Mouse (Mus musculus): Measurements from ENCODE around the gene Rnasek. TPM values are rescaled to one million over a fixed set of nuclear protein-coding genes. Genes with fewer than 3 reads are reported as not detected.
A peak's percentile ranks its signal among the peaks of the same experiment; 100 is the strongest.

The Rnasek gene
- polyA plus RNA-seq, 1 experiment from 2014 or later = 534 TPM

- Histone ChIP-seq H3K27ac (no peak within 1 kb of the TSS), H3K79me2 (ENCODE audit: inconsistent target) (no peaks in the 10 kb centered on the region), H3K4me3 (ENCODE audit: inconsistent target) (peak within 1 kb of the TSS; percentile 2; the same call in 1 of the 2 replicates), H3K36me3 (ENCODE audit: inconsistent target) (no peaks in the 10 kb centered on the region)
- 2% methylated on average over 39 of the region's 39 CpGs for WGBS (ENCODE audit: missing documents)
These were observed 10.2 kb downstream of the Rnasek start, which contains the start of gene Bcl6b for GRCm38 (mm10) chr11:70229260-70230010. TSS of gene Bcl6b (minus strand) at chr11:70229798.

GRCm38 (mm10) chr11:70228828-70229227 lies 10.8 kb downstream of the Rnasek start:
- Histone ChIP-seq H3K36me3 (ENCODE audit: inconsistent target) (no peaks in the 10 kb centered on the region), H3K27ac (no peak overlapping the region), H3K4me3 (ENCODE audit: inconsistent target) (no peak overlapping the region; the same call in 1 of the 2 replicates), H3K79me2 (ENCODE audit: inconsistent target) (no peaks in the 10 kb centered on the region)
- WGBS (ENCODE audit: missing documents) = 3% methylated on average over 19 of the region's 19 CpGs

GRCm38 (mm10) chr11:70227661-70228245 lies 11.9 kb downstream of the Rnasek start:
- WGBS (ENCODE audit: missing documents) = 95% methylated on average over 4 of the region's 4 CpGs
- H3K36me3 ChIP-seq (ENCODE audit: inconsistent target) = no peaks in the 10 kb centered on the region

GRCm38 (mm10) chr11:70227126-70227525 lies 12.5 kb downstream of the Rnasek start:
- Histone ChIP-seq H3K27ac (no peak overlapping the region), H3K79me2 (ENCODE audit: inconsistent target) (peaks cover 4% of the 10 kb centered on the region; the same call in 1 of the 2 replicates), H3K4me3 (ENCODE audit: inconsistent target) (no peak overlapping the region), H3K36me3 (ENCODE audit: inconsistent target) (no peaks in the 10 kb centered on the region)
- WGBS (ENCODE audit: missing documents) = 71% methylated on average over 5 of the region's 5 CpGs

More at GRCm38 (mm10) chr11:70227661-70228245, 11.9 kb downstream of the Rnasek start:
- Histone ChIP-seq H3K79me2 (ENCODE audit: inconsistent target) (no peaks in the 10 kb centered on the region), H3K4me3 (ENCODE audit: inconsistent target) (no peak overlapping the region), H3K27ac (no peak overlapping the region)

- H3K27ac ChIP-seq = no peak overlapping the region
- H3K79me2 ChIP-seq (ENCODE audit: inconsistent target) = peaks cover 10% of the 10 kb centered on the region
- H3K4me3 ChIP-seq (ENCODE audit: inconsistent target) = no peak overlapping the region
- no peaks in the 10 kb centered on the region for H3K36me3 ChIP-seq (ENCODE audit: inconsistent target)
- WGBS (ENCODE audit: missing documents) = 69% methylated on average over 18 of the region's 18 CpGs
These were observed 13.1 kb downstream of the Rnasek start for GRCm38 (mm10) chr11:70226602-70226890.

- no peak overlapping the region for H3K27ac ChIP-seq
- 86% methylated on average over 27 of the region's 27 CpGs for WGBS (ENCODE audit: missing documents)
- no peaks in the 10 kb centered on the region for H3K36me3 ChIP-seq (ENCODE audit: inconsistent target)
- no peak overlapping the region for H3K4me3 ChIP-seq (ENCODE audit: inconsistent target)
- H3K79me2 ChIP-seq (ENCODE audit: inconsistent target) = peaks cover 14% of the 10 kb centered on the region
These were observed 13.6 kb downstream of the Rnasek start for GRCm38 (mm10) chr11:70225798-70226601.

GRCm38 (mm10) chr11:70223724-70224123 lies 15.9 kb downstream of the Rnasek start:
- Histone ChIP-seq H3K27ac (no peak overlapping the region), H3K4me3 (ENCODE audit: inconsistent target) (no peak overlapping the region), H3K36me3 (ENCODE audit: inconsistent target) (no peaks in the 10 kb centered on the region), H3K79me2 (ENCODE audit: inconsistent target) (peaks cover 19% of the 10 kb centered on the region)
- 20% methylated on average over 9 of the region's 9 CpGs for WGBS (ENCODE audit: missing documents)

- Histone ChIP-seq H3K36me3 (ENCODE audit: inconsistent target) (0 out of 2 replicates have a peak, but pooled peaks cover 8% of the 10 kb centered on the region), H3K27ac (peak overlapping the region; percentile 95), H3K79me2 (ENCODE audit: inconsistent target) (peaks cover 19% of the 10 kb centered on the region), H3K4me3 (ENCODE audit: inconsistent target) (peak overlapping the region; percentile 93)
- WGBS (ENCODE audit: missing documents) = 7% methylated on average over 14 of the region's 14 CpGs
These were observed 17.8 kb downstream of the Rnasek start for GRCm38 (mm10) chr11:70221603-70222500.

- 1% methylated on average over 28 of the region's 28 CpGs for WGBS (ENCODE audit: missing documents)
- 0 out of 2 replicates have a peak, but pooled peaks cover 9% of the 10 kb centered on the region for H3K36me3 ChIP-seq (ENCODE audit: inconsistent target)
- peak within 1 kb of the TSS; percentile 95 for H3K27ac ChIP-seq
- peaks cover 19% of the 10 kb centered on the region for H3K79me2 ChIP-seq (ENCODE audit: inconsistent target)
- H3K4me3 ChIP-seq (ENCODE audit: inconsistent target) = peak within 1 kb of the TSS; percentile 93
These were observed 18.7 kb downstream of the Rnasek start, which contains the start of gene Slc16a13 for GRCm38 (mm10) chr11:70220731-70221602. TSS of gene Slc16a13 (minus strand) at chr11:70221064.

- Histone ChIP-seq H3K27ac (peak overlapping the region; percentile 95), H3K4me3 (ENCODE audit: inconsistent target) (peak overlapping the region; percentile 93), H3K79me2 (ENCODE audit: inconsistent target) (peaks cover 19% of the 10 kb centered on the region), H3K36me3 (ENCODE audit: inconsistent target) (0 out of 2 replicates have a peak, but pooled peaks cover 9% of the 10 kb centered on the region)
- WGBS (ENCODE audit: missing documents) = 2% methylated on average over 24 of the region's 24 CpGs
These were observed 19.3 kb downstream of the Rnasek start for GRCm38 (mm10) chr11:70220323-70220722.

- Histone ChIP-seq H3K79me2 (ENCODE audit: inconsistent target) (peaks cover 19% of the 10 kb centered on the region), H3K27ac (peak overlapping the region; percentile 95), H3K36me3 (ENCODE audit: inconsistent target) (0 out of 2 replicates have a peak, but pooled peaks cover 9% of the 10 kb centered on the region), H3K4me3 (ENCODE audit: inconsistent target) (peak overlapping the region; percentile 93)
- WGBS (ENCODE audit: missing documents) = 71% methylated on average over 7 of the region's 7 CpGs
These were observed 19.8 kb downstream of the Rnasek start for GRCm38 (mm10) chr11:70219873-70220272.

GRCm38 (mm10) chr11:70218741-70219470 lies 20.7 kb downstream of the Rnasek start:
- Histone ChIP-seq H3K36me3 (ENCODE audit: inconsistent target) (0 out of 2 replicates have a peak, but pooled peaks cover 9% of the 10 kb centered on the region), H3K4me3 (ENCODE audit: inconsistent target) (no peak overlapping the region), H3K27ac (no peak overlapping the region), H3K79me2 (ENCODE audit: inconsistent target) (peaks cover 19% of the 10 kb centered on the region)
- 92% methylated on average over 15 of the region's 15 CpGs for WGBS (ENCODE audit: missing documents)
